Mouse (Mus musculus): ENCODE data around the gene Ank2. TPM values are rescaled to one million over a fixed set of nuclear protein-coding genes. Genes with fewer than 3 reads are reported as not detected.

Ank2 gene
- polyA plus RNA-seq, 1 experiment from 2014 or later = 78.8 TPM

DNA sequence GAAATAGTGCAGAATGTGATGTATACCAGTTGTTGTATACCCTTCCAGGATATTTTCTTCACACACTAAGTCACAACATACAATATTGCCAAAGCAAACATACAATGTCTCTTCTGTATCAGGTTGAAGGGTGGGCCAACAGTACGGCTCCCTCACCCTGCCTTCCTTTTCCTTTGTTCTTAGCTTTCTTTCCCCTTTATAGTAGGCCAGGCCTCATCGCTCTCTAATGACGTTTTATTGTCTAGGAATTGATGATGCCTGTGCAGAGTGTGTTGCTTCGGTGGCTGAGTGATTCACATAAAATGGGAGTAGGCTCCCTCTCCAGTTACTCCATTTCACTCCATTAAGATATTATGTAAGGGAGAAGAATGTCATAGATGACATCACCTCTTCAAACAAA, 612.5 kb downstream of the Ank2 start:
- no peak overlapping the region for H3K27ac ChIP-seq (ENCODE audit: low read depth, low read length)
- no peak overlapping the region for H3K9ac ChIP-seq (ENCODE audit: low read length)
- 0 out of 2 replicates have a peak, but pooled peaks have one; percentile 12 for ATAC-seq (replicated peaks; ENCODE audit: low FRiP score)
- no peaks in the 10 kb centered on the region for H3K36me3 ChIP-seq (ENCODE audit: control insufficient read depth, insufficient read depth, low read length)
- no peak for DNase-seq (ENCODE audit: low spot score)
- H3K4me1 ChIP-seq (replicated peaks; ENCODE audit: control insufficient read depth, insufficient read depth, low read length) = no peaks in the 10 kb centered on the region
- H3K4me2 ChIP-seq (ENCODE audit: low read depth, low read length, severe bottlenecking) = no peak overlapping the region
- WGBS = 80% methylated on average over 4 of the region's 4 CpGs
- no peaks in the 10 kb centered on the region for H3K9me3 ChIP-seq (ENCODE audit: control insufficient read depth, low read length)
- no peak overlapping the region for H3K4me3 ChIP-seq (ENCODE audit: low read depth, low read length)
- no peaks in the 10 kb centered on the region for H3K27me3 ChIP-seq (ENCODE audit: control insufficient read depth, insufficient read depth, low read length)

DNA sequence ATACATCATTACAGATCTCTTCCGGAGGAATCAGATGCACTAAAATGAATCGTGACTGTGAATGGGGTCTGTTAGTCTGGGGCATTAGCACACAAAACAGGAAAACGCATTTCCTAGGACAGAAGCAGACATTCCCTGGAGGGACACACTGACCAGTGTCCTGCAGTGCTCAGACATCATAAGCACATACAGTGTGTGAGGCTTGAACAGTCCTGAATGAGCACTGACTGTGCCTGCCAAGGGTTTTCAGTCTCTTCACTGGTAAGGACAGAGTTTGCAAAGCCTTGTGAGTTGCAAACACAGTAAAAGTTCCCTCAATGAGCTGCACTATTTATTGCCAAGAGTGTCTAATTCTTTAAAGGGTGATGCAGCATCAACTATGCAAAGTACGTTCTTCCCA, 613.1 kb downstream of the Ank2 start:
- H3K9me3 ChIP-seq (ENCODE audit: control insufficient read depth, low read length) = no peaks in the 10 kb centered on the region
- WGBS = 84% methylated on average over 4 of the region's 4 CpGs
- H3K27me3 ChIP-seq (ENCODE audit: control insufficient read depth, insufficient read depth, low read length) = no peaks in the 10 kb centered on the region
- no peak overlapping the region for H3K27ac ChIP-seq (ENCODE audit: low read depth, low read length)
- H3K4me2 ChIP-seq (ENCODE audit: low read depth, low read length, severe bottlenecking) = no peak overlapping the region
- H3K9ac ChIP-seq (ENCODE audit: low read length) = no peak overlapping the region
- ATAC-seq (replicated peaks; ENCODE audit: low FRiP score) (no peak), DNase-seq (ENCODE audit: low spot score) (no peak)
- H3K4me1 ChIP-seq (replicated peaks; ENCODE audit: control insufficient read depth, insufficient read depth, low read length) = no peaks in the 10 kb centered on the region
- H3K4me3 ChIP-seq (ENCODE audit: low read depth, low read length) = no peak overlapping the region
- no peaks in the 10 kb centered on the region for H3K36me3 ChIP-seq (ENCODE audit: control insufficient read depth, insufficient read depth, low read length)

DNA sequence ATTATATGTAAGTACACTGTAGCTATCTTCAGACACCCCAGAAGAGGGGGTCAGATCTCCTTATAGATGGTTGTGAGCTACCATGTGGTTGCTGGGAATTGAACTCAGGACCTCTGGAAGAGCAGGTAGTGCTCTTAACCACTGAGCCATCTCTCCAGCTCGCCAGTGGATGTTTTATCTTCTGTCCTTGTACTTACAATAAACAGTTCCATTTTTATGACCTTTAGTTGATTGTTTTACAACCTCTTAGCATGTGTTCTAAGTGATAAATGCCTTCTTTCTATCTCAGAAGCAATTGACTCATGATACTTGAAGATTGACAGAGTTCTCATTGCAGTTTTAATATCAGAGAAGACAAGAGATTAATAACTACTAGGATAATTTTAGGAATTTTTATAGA, 620.9 kb downstream of the Ank2 start:
- Histone ChIP-seq H3K27me3 (ENCODE audit: control insufficient read depth, insufficient read depth, low read length) (no peaks in the 10 kb centered on the region), H3K36me3 (ENCODE audit: control insufficient read depth, insufficient read depth, low read length) (no peaks in the 10 kb centered on the region), H3K9me3 (ENCODE audit: control insufficient read depth, low read length) (no peaks in the 10 kb centered on the region), H3K4me3 (ENCODE audit: low read depth, low read length) (no peak overlapping the region), H3K27ac (ENCODE audit: low read depth, low read length) (no peak overlapping the region), H3K4me1 (replicated peaks; ENCODE audit: control insufficient read depth, insufficient read depth, low read length) (no peaks in the 10 kb centered on the region), H3K4me2 (ENCODE audit: low read depth, low read length, severe bottlenecking) (no peak overlapping the region), H3K9ac (ENCODE audit: low read length) (no peak overlapping the region)
- no peak for DNase-seq (ENCODE audit: low spot score)
- ATAC-seq (replicated peaks; ENCODE audit: low FRiP score) = no peak
- WGBS = 63% methylated on average over 1 of the region's 1 CpGs

MicroRNAs within 50 kb of the gene (microRNA counts, 519-probe panel; counts per million panel counts)
- microRNA mmu-miR-302a (2,963 counts per million, percentile 8 among the panel's probes with 10 or more counts), microRNA mmu-miR-302b (31.2 counts per million), microRNA mmu-miR-302c (31.2 counts per million), microRNA mmu-miR-302d (4,887 counts per million, percentile 51 among the panel's probes with 10 or more counts), microRNA mmu-miR-367 (3,639 counts per million, percentile 21 among the panel's probes with 10 or more counts)

Small RNA genes lying within 50 kb of the gene (microRNA-seq; reads per million reads assigned to microRNA genes)
- gene Gm44494 (ENCODE audit: insufficient number of aligned reads) = not detected
- 2,154 reads per million, percentile 76 among the genes with 10 or more reads in this experiment for gene Mir302a (ENCODE audit: insufficient number of aligned reads)
- 2,058 reads per million, percentile 76 among the genes with 10 or more reads in this experiment for gene Mir302b (ENCODE audit: insufficient number of aligned reads)
- gene Mir302c (ENCODE audit: insufficient number of aligned reads) = 319 reads per million, percentile 53 among the genes with 10 or more reads in this experiment
- 2,339 reads per million, percentile 78 among the genes with 10 or more reads in this experiment for gene Mir302d (ENCODE audit: insufficient number of aligned reads)
- gene Mir367 (ENCODE audit: insufficient number of aligned reads) = 3.4 reads per million

Other genes with a start within 250 kb of the Ank2 start
- 74.3 and 87.0 TPM in 2 replicates for gene Larp7, start 54.0 kb upstream of the Ank2 start, polyA plus RNA-seq (2014; fragmentation: Nextera tagmentation; extraction: Ambion mirVana)
- 17.8 and 21.2 TPM in 2 replicates for gene Zgrf1, start 54.1 kb upstream of the Ank2 start, polyA plus RNA-seq (2014; fragmentation: Nextera tagmentation; extraction: Ambion mirVana)
- gene Neurog2, start 133.8 kb upstream of the Ank2 start, polyA plus RNA-seq (2014; fragmentation: Nextera tagmentation; extraction: Ambion mirVana) = 88.6 and 94.4 TPM in 2 replicates